Mouse (Mus musculus): ENCODE results near the gene Gm17728. TPM values are rescaled to one million over a fixed set of nuclear protein-coding genes. Genes with fewer than 3 reads are reported as not detected.
"Not testable (repeated sequence)": the region's sequence is repeated elsewhere in the genome, so short reads cannot be mapped to it uniquely, and the experiment has no call there.

Gm17728 gene
- not detected in 2 replicates for polyA plus RNA-seq (2016; fragmentation: Nextera tagmentation; extraction: Ambion mirVana)

DNA sequence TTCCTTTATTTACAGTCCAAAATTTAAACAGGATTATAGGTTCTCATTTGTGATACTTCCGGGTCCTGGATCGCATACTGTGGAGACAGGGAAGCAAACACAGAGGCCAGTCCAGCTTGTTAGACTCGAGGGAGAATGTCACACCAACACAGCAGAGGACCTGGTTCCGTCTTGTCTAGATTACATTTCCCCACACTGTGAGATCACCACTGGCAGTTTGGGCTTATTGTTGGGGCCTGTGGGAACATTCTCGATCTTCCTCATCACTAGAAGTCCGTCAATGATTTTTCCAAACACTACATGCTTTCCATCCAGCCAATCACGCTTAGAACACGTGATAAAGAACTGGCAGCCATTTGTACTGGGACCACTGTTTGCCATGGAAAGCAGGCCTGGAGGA, at the start of gene Gm17728:
Gene Gm17728, plus strand, starts transcription at position 301 of the 400 bp plus-strand sequence.
- H3K4me2 ChIP-seq; ATAC-seq (ENCODE audit: insufficient number of reproducible peaks, insufficient read depth, low FRiP score, low TSS enrichment, low read depth); H3K36me3 ChIP-seq; H3K4me1 ChIP-seq (replicated peaks); H3K9ac ChIP-seq (replicated peaks); H3K27ac ChIP-seq; H3K4me3 ChIP-seq (replicated peaks); H3K9me3 ChIP-seq; H3K27me3 ChIP-seq: not testable (repeated sequence)
- WGBS: 90% methylated on average over 8 of the region's 8 CpGs

DNA sequence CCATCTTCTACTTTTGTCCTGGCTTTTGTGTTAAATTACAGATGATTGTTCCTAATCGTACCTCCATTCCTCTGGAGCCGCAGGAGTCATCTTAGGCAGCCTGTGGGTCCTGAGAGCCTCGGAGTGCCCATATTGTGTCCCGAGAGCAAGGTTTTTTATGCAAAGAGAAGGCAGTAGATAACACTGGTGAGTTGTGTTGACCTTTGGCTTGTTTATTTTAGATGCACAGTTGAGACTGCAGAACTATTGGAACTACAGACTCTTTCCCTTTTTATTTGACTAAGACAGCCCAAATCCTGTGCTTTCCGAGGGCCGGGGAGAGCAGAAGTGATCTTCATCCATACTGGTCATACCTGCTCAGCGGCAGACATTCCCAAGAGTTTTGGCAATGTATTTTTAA, 24.4 kb upstream of the Gm17728 start:
- ATAC-seq (ENCODE audit: insufficient number of reproducible peaks, insufficient read depth, low FRiP score, low TSS enrichment, low read depth): no peak
- 91% methylated on average over 7 of the region's 7 CpGs for WGBS
- Histone ChIP-seq H3K9ac (replicated peaks) (no peak overlapping the region), H3K36me3 (no peaks in the 10 kb centered on the region), H3K4me3 (replicated peaks) (no peak overlapping the region), H3K27ac (no peak overlapping the region), H3K4me1 (replicated peaks) (no peaks in the 10 kb centered on the region), H3K4me2 (no peak overlapping the region), H3K9me3 (0 out of 2 replicates have a peak, but pooled peaks cover 4% of the 10 kb centered on the region), H3K27me3 (no peaks in the 10 kb centered on the region)

DNA sequence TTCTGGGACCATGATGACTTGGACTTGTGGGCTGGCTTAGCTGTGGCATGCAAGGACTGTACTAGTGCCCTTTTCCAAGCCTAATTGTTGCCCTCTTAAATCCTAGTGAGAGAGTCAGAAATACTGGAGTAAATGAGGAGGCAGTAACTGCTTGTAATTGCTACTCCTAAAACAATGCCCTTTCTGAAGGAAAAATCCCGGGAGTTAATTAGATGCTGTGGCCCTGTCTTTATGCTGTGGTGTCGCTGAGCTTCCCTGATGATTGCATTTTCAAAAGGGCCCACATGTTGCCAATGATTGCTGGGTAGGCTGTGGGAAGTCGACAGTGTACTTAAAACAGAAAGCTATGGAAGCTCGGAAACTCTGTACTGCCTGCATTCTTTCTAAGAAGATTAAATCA, 23.3 kb upstream of the Gm17728 start:
- Histone ChIP-seq H3K36me3 (no peaks in the 10 kb centered on the region), H3K4me3 (replicated peaks) (no peak overlapping the region), H3K4me1 (replicated peaks) (no peaks in the 10 kb centered on the region), H3K4me2 (no peak overlapping the region), H3K9ac (replicated peaks) (no peak overlapping the region), H3K27me3 (no peaks in the 10 kb centered on the region), H3K9me3 (0 out of 2 replicates have a peak, but pooled peaks cover 4% of the 10 kb centered on the region), H3K27ac (no peak overlapping the region)
- no peak for ATAC-seq (ENCODE audit: insufficient number of reproducible peaks, insufficient read depth, low FRiP score, low TSS enrichment, low read depth)
- 24% methylated on average over 4 of the region's 4 CpGs for WGBS

DNA sequence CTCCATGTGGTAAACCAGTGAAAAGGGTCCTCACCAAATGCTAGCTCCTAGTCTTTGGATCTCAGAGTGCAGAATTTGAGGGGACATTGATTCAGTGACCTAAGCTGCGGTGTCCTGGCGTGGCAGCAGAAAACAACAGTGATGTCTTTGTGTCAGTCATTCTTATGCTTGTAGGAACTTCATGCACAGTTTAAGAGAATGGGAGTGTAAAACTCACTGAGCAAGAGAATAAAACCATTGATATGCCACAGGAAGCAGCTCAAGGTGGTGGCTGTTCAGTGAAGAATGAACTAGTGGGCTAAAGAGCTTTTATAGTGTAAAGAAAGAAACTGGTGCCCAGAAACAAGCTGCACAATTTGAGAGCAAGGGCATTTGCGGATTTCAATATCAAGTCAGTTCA, 17.9 kb upstream of the Gm17728 start:
- no peaks in the 10 kb centered on the region for H3K27me3 ChIP-seq
- H3K9me3 ChIP-seq: 0 out of 2 replicates have a peak, but pooled peaks cover 4% of the 10 kb centered on the region
- H3K27ac ChIP-seq: no peak overlapping the region
- no peak overlapping the region for H3K4me2 ChIP-seq
- no peak for ATAC-seq (ENCODE audit: insufficient number of reproducible peaks, insufficient read depth, low FRiP score, low TSS enrichment, low read depth)
- WGBS: 92% methylated on average over 3 of the region's 3 CpGs
- no peak overlapping the region for H3K9ac ChIP-seq (replicated peaks)
- H3K4me3 ChIP-seq (replicated peaks): no peak overlapping the region
- no peaks in the 10 kb centered on the region for H3K4me1 ChIP-seq (replicated peaks)
- no peaks in the 10 kb centered on the region for H3K36me3 ChIP-seq

DNA sequence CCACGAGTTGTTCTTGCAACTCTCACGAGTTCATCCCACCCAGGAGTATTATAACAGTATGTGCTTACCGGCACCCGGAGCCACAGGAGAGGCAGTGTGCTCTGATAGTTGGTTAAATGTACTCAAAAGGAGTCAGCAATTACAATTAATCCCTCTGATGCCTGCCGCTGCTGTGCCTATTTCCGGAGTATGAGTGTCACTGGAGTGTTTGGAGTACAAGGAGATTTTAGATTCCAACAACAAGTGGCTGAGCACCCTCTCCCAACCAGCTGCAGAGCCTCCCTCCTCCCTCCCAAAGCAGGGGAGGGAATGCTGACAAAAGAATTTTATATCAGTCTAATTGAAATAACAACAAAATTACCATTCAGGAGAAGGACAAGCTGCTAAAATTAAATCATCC, 14.2 kb upstream of the Gm17728 start:
- Histone ChIP-seq H3K4me2 (no peak overlapping the region), H3K27me3 (no peaks in the 10 kb centered on the region), H3K9me3 (no peaks in the 10 kb centered on the region), H3K27ac (no peak overlapping the region), H3K4me1 (replicated peaks) (no peaks in the 10 kb centered on the region), H3K36me3 (no peaks in the 10 kb centered on the region), H3K9ac (replicated peaks) (no peak overlapping the region), H3K4me3 (replicated peaks) (no peak overlapping the region)
- no peak for ATAC-seq (ENCODE audit: insufficient number of reproducible peaks, insufficient read depth, low FRiP score, low TSS enrichment, low read depth)
- WGBS: 59% methylated on average over 6 of the region's 6 CpGs

DNA sequence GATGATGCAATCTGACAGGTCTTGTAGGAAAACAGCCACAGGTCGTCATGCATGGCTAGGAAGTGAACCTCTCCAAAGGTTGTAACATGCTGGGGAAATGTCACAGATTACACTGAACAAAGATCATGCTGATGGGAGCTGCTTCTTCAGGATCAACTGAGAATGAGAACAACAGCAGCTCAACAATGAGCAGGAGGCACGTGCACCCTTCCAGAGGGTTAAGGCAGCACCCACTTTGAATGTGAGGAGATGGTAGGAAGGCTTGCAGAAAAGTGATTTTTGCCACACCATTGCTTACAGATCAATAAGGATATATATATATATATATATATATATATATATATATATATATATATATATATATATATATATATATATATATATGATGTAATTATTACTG, 2.8 kb upstream of the Gm17728 start:
- WGBS: 78% methylated on average over 2 of the region's 2 CpGs
- no peak for ATAC-seq (ENCODE audit: insufficient number of reproducible peaks, insufficient read depth, low FRiP score, low TSS enrichment, low read depth)
- H3K4me3 ChIP-seq (replicated peaks): no peak overlapping the region
- H3K9me3 ChIP-seq: peaks cover 4% of the 10 kb centered on the region; the same call in 1 of the 2 replicates
- no peaks in the 10 kb centered on the region for H3K27me3 ChIP-seq
- no peak overlapping the region for H3K27ac ChIP-seq
- no peaks in the 10 kb centered on the region for H3K4me1 ChIP-seq (replicated peaks)
- H3K36me3 ChIP-seq: no peaks in the 10 kb centered on the region
- no peak overlapping the region for H3K9ac ChIP-seq (replicated peaks)
- no peak overlapping the region for H3K4me2 ChIP-seq

DNA sequence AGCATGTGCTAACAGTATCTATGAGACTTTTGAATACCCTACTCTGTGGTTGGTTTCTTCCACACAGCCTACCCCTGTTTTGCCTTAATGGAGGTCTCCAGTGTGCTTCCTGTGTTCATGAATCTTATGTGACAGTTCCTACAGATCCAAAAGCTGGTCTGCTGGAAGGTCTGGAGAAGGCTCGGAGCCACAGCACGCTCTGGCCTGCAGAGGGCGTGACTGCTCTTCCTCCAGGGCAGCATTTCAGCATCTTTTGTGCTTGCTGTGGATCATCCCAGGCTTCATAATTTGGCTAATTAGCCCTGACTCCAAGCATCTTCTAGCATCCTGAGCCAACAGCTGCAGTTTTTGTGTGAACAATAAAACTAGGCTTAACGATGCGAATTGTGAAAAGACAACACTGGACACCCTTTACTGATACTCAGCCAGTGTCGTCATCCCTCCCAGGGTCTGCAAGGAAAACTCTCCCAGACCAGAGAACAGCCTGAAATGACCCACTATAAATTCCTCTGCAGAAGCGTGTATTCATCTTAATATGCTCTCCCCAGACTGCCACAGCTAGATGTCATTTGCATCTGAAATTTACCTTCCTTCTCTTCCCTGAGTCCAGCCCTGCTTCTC, 6.6 kb downstream of the Gm17728 start:
- no peak overlapping the region for H3K4me2 ChIP-seq
- H3K36me3 ChIP-seq: no peaks in the 10 kb centered on the region
- H3K4me3 ChIP-seq (replicated peaks): no peak overlapping the region
- H3K27me3 ChIP-seq: no peaks in the 10 kb centered on the region
- H3K9ac ChIP-seq (replicated peaks): no peak overlapping the region
- H3K27ac ChIP-seq: no peak overlapping the region
- ATAC-seq (ENCODE audit: insufficient number of reproducible peaks, insufficient read depth, low FRiP score, low TSS enrichment, low read depth): no peak
- no peaks in the 10 kb centered on the region for H3K4me1 ChIP-seq (replicated peaks)
- 52% methylated on average over 7 of the region's 7 CpGs for WGBS
- no peaks in the 10 kb centered on the region for H3K9me3 ChIP-seq

DNA sequence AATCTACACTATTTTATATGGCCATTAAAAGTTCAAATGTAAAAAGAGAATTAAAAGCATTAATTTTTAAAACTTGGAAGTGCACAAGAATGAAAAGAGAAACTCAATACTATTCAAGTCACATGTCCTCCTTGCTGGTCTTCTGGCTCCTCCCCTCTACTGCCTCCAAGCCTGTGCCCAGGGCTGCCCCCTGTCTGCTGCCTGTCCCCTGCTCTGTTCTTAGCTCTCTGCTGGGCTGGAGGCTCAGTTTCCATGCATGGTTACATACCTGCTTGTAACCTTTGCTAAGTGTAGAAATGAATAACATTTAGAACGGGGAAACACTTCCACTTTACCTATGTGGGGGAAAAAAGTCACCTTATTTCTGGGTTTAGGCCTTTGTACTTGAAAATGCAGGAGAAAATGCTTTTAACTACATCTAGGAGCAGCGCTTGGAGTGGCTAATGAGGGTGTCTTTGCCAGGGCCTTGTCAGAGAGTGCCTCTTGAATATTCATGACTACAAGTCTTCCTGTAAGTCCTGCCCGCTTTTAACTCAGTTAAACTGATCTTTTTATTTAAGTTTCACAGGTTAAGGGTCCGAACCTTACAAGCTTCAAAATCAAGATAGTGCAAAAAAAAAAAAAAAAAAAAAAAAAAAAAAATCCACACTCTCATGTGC, 18.3 kb downstream of the Gm17728 start:
- Histone ChIP-seq H3K9me3 (no peaks in the 10 kb centered on the region), H3K9ac (replicated peaks) (no peak overlapping the region), H3K36me3 (no peaks in the 10 kb centered on the region), H3K27me3 (no peaks in the 10 kb centered on the region), H3K4me2 (no peak overlapping the region), H3K27ac (no peak overlapping the region), H3K4me3 (replicated peaks) (no peak overlapping the region), H3K4me1 (replicated peaks) (no peaks in the 10 kb centered on the region)
- 70% methylated on average over 4 of the region's 4 CpGs for WGBS
- ATAC-seq (ENCODE audit: insufficient number of reproducible peaks, insufficient read depth, low FRiP score, low TSS enrichment, low read depth): no peak

DNA sequence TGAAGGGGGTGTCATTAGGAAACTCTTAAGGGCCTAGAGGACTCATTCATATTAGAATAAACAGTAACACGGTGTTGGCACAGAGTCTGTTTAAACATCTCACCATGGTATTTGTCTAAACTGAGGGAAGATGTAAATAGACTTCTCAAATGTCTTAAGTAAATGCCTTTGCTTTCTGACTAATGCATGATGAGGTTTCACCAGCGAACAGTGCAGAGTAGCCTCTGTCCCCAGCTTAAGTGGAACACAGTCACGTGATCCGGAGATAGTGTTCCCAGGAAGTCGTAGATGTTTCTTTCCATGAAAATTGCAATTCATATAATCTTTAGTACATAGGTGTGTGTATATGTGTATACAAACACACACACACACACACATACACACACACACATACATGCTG, 34.5 kb downstream of the Gm17728 start:
- WGBS: 84% methylated on average over 5 of the region's 5 CpGs
- Histone ChIP-seq H3K36me3 (no peaks in the 10 kb centered on the region), H3K4me3 (replicated peaks) (no peak overlapping the region), H3K9me3 (no peaks in the 10 kb centered on the region), H3K4me2 (no peak overlapping the region), H3K4me1 (replicated peaks) (no peaks in the 10 kb centered on the region), H3K9ac (replicated peaks) (no peak overlapping the region), H3K27me3 (no peaks in the 10 kb centered on the region), H3K27ac (no peak overlapping the region)
- no peak for ATAC-seq (ENCODE audit: insufficient number of reproducible peaks, insufficient read depth, low FRiP score, low TSS enrichment, low read depth)

DNA sequence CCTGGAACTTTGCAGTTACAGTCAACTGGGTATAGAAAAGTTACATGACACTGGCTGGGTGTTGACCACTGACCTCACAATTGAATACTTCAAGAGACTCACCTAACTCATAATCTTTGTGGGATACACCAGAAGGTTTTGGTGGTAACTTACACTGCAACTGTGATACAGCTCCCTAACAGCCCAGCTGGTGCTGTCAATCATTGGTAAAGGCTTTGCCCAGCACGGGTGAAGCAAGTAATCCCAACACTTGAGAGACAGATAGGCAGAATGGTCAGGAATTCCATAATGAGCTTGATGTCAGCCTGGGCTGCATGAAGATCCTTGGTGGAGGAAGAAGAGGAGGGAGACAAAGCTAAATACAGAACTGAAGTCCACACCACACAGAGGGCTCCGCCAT, 39.0 kb downstream of the Gm17728 start:
- H3K27ac ChIP-seq: no peak overlapping the region
- H3K4me2 ChIP-seq: no peak overlapping the region
- no peaks in the 10 kb centered on the region for H3K9me3 ChIP-seq
- no peaks in the 10 kb centered on the region for H3K36me3 ChIP-seq
- no peaks in the 10 kb centered on the region for H3K27me3 ChIP-seq
- no peaks in the 10 kb centered on the region for H3K4me1 ChIP-seq (replicated peaks)
- no peak overlapping the region for H3K9ac ChIP-seq (replicated peaks)
- no peak overlapping the region for H3K4me3 ChIP-seq (replicated peaks)
- WGBS: 82% methylated on average over 2 of the region's 2 CpGs
- no peak for ATAC-seq (ENCODE audit: insufficient number of reproducible peaks, insufficient read depth, low FRiP score, low TSS enrichment, low read depth)

Measured in limb, embryonic 12.5 days (tissue).